Mouse (Mus musculus) hindbrain, embryonic 14.5 days (tissue): ENCODE data around the gene Gm37240. TPM values are rescaled to one million over a fixed set of nuclear protein-coding genes. Genes with fewer than 3 reads are reported as not detected.

ENCODE experiments used
- ATAC-seq: fragments of 200-750 bp; cut with Nextera tagmentation; 2 replicates; pipeline ENCODE4 v1.8.0; 2017; ENCODE audit warnings: moderate number of reproducible peaks, mild to moderate bottlenecking, moderate TSS enrichment, moderate library complexity; ENCODE audit not compliant: low FRiP score
- DNase-seq: peaks from one replicate; pipeline ENCODE4 v3.0.0-alpha.2; 2015; ENCODE audit warnings: low spot score
- H3K27ac ChIP-seq: fragments of 300-500 bp; sonication (generic); 2 replicates; pipeline ENCODE4 v1.5.1; 2014; ENCODE audit warnings: mild to moderate bottlenecking, moderate library complexity
- H3K27me3 ChIP-seq: fragments of 300-500 bp; sonication (generic); 2 replicates; pipeline ENCODE4 v1.6.1; 2014; ENCODE audit warnings: mild to moderate bottlenecking, low read length, mixed read lengths; ENCODE audit not compliant: control insufficient read depth, insufficient read depth
- H3K36me3 ChIP-seq: fragments of 300-500 bp; sonication (generic); replicated peaks from 2 replicates; pipeline ENCODE4 v1.6.1; 2014; ENCODE audit not compliant: control insufficient read depth, insufficient read depth
- H3K4me1 ChIP-seq: fragments of 300-500 bp; sonication (generic); replicated peaks from 2 replicates; pipeline ENCODE4 v1.6.1; 2014; ENCODE audit warnings: antibody characterized with exemption, low read length, mixed read lengths; ENCODE audit not compliant: control insufficient read depth, insufficient read depth
- H3K4me2 ChIP-seq: fragments of 300-500 bp; sonication (generic); replicated peaks from 2 replicates; pipeline ENCODE4 v1.6.1; 2014; ENCODE audit warnings: mild to moderate bottlenecking, moderate library complexity
- H3K4me3 ChIP-seq: fragments of 300-500 bp; sonication (generic); replicated peaks from 2 replicates; pipeline ENCODE4 v1.5.1; 2014; ENCODE audit warnings: mild to moderate bottlenecking, low read length
- H3K9ac ChIP-seq: fragments of 300-500 bp; sonication (generic); 2 replicates; pipeline ENCODE4 v1.6.1; 2014
- H3K9me3 ChIP-seq: fragments of 300-500 bp; sonication (generic); 2 replicates; pipeline ENCODE4 v1.6.1; 2016; ENCODE audit warnings: low read length; ENCODE audit not compliant: control insufficient read depth
- WGBS: fragments of 180-500 bp; shearing (Covaris S2); extraction: QIAGEN DNeasy Blood & Tissue Kit; methylation state at CpG from one replicate; pipeline ENCODE4 v1.1.7; 2014; 5-methylcytosine and 5-hydroxymethylcytosine counted together
- polyA plus RNA-seq: library from polyadenylated mRNA; unstranded; fragments of >200 nt; fragmentation: Nextera tagmentation; extraction: Ambion mirVana; gene quantifications from 2 replicates; pipeline ENCODE4 v1.2.1, GENCODE M21; 2014

Gm37240 gene
- polyA plus RNA-seq, 1 experiment from 2014 or later = 0.94 TPM

DNA sequence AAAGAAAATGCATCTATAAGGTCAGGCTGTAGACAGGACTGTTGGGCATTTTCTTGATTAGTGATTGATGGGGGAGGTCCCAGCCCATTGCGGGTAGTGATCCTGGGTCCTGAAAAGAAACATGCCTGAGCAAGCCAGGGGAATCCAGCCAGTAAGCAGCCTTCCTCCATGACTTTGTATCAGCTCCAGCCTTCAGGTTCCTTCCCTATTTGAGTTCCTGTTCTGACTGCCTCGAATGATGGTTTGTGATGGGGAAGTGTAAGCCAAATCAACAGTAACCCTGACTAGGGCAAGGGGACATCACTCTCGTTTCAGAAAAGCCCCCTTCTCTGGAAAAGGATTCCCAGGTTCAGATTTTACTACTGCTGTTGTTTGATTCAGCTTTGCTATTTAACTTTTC, 344.6 kb downstream of the Gm37240 start:
- WGBS = 60% methylated on average over 3 of the region's 3 CpGs
- Histone ChIP-seq H3K4me3 (no peak overlapping the region), H3K4me2 (no peak overlapping the region), H3K27me3 (no peaks in the 10 kb centered on the region), H3K36me3 (no peaks in the 10 kb centered on the region), H3K9ac (no peak overlapping the region), H3K27ac (no peak overlapping the region), H3K9me3 (no peaks in the 10 kb centered on the region), H3K4me1 (no peaks in the 10 kb centered on the region)
- no peak for ATAC-seq
- DNase-seq = no peak

DNA sequence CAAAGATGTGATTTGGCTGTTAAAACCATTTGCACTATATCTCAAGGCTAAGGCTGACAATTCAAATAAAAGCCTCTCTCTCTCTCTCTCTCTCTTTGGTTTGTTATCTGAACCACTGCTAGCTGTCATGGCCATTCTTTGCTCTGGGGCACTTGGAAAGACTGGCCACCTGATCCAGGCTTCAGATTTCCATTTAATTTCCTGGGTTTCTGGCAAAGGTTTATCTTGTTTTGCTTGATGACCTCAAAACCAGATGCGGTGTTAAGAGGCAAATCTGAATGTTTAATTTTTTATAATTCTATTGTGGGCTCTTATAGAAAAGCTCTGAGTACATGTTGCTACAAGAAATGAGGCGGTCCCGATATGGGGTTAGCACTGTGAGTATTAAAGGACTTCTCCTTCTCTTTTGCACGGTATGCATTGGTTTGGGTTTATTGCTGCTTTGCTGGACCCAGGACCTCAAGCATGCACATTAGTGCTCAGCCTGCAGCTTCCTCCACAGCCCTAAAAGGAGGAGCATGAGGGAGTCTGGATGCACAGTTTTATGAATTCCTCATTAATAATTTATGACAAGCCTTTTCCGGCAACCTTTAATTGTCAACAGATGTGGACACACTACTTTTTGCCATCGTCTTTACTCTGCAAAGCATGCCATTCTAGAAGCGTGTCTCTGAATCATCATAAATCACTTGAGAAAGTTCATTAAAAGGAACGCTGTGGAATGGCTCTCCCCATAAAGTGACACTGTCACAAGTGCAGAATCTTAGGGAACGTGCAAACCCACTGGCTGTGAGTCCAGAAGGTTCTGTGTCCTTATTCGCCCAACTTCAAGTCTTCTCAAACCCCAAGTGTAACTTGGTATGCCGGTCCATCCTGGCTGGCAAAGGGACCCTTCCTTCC, 351.4 kb downstream of the Gm37240 start:
- ATAC-seq (no peak), DNase-seq (no peak)
- WGBS = 67% methylated on average over 11 of the region's 11 CpGs

DNA sequence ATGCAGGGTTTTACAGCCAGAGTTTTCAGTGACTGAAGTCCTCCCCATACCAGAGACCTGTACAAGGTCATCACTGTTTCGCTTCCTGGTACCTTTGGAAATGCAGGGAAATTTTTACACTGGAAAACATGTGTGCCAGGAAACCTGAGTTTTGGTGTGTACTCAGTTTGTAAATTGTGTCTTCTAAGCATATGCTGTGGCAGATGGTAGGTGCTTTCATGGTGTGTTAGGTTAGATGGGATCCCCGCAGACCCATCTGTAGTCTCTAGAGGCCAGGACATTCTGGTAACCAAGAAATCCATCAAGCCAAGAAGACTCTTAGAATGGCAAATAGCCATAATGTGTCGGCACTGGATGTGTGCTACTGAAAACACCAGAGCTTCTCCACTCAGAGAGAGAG, 352.3 kb downstream of the Gm37240 start:
- Histone ChIP-seq H3K9ac (no peak overlapping the region), H3K27me3 (no peaks in the 10 kb centered on the region), H3K4me2 (no peak overlapping the region), H3K27ac (no peak overlapping the region), H3K36me3 (no peaks in the 10 kb centered on the region), H3K4me3 (no peak overlapping the region), H3K4me1 (peaks cover 7% of the 10 kb centered on the region; the same call in 1 of the 2 replicates), H3K9me3 (no peaks in the 10 kb centered on the region)
- no peak for ATAC-seq
- WGBS = 78% methylated on average over 3 of the region's 3 CpGs
- DNase-seq = no peak

More for the DNA sequence above, 351.4 kb downstream of the Gm37240 start:
- H3K9ac ChIP-seq = no peak overlapping the region
- no peaks in the 10 kb centered on the region for H3K27me3 ChIP-seq
- peaks cover 4% of the 10 kb centered on the region; the same call in 1 of the 2 replicates for H3K4me1 ChIP-seq
- no peak overlapping the region for H3K27ac ChIP-seq
- H3K9me3 ChIP-seq = no peaks in the 10 kb centered on the region
- H3K36me3 ChIP-seq = no peaks in the 10 kb centered on the region
- no peak overlapping the region for H3K4me3 ChIP-seq
- H3K4me2 ChIP-seq = no peak overlapping the region

DNA sequence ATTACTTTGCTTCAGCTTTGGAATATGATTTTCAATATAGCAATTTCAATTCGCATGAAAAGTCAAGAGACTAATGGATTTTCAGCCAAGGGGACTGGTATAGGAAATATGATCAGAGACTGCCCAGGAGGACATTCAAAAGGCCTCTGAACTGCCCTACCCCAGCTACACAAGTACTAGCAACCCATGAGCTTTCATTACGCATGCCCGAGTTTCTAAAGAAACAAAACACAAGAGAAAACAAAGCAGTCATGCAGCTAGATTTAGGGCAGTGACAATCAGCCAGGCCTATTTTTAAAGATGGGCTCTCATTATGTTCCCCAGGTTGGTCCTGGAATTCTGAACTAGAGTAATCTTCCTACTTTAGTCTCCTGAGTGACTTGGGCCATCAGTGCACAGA, 354.9 kb downstream of the Gm37240 start:
- Histone ChIP-seq H3K9me3 (no peaks in the 10 kb centered on the region), H3K27ac (no peak overlapping the region), H3K4me3 (no peak overlapping the region), H3K9ac (no peak overlapping the region), H3K27me3 (no peaks in the 10 kb centered on the region), H3K4me1 (peaks cover 7% of the 10 kb centered on the region; the same call in 1 of the 2 replicates), H3K36me3 (no peaks in the 10 kb centered on the region), H3K4me2 (no peak overlapping the region)
- DNase-seq (no peak), ATAC-seq (no peak)
- WGBS = 50% methylated on average over 3 of the region's 3 CpGs

DNA sequence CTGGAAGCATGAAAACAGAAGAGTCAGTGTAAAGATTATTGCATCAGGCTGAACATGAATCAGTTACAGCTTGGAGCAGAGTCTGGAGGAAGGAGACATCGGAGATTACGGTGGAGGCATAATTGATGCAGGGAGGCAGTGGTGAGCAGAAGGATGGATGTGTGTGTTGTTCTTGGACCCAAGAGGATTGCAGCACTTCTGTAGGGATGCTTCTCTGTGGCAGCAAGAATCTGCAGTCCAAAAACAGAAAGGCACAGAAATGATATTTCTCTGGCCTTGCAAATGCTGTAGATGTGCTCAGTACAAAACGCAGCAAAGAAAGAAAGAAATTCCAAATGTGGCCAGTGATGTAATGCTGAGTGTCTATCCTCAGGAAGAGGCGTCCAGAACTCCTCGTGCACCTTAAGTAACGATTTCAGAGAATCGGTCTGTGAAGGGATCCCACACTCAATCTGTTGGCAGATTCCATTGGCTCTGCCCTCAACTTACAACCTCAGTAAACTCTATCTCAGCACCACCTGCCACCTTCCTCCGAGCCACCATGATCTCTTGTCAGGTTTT, 356.6 kb downstream of the Gm37240 start:
- H3K27me3 ChIP-seq = no peaks in the 10 kb centered on the region
- H3K27ac ChIP-seq = no peak overlapping the region
- no peak overlapping the region for H3K9ac ChIP-seq
- H3K4me1 ChIP-seq = peaks cover 7% of the 10 kb centered on the region; the same call in 1 of the 2 replicates
- DNase-seq = no peak
- ATAC-seq = no peak
- H3K4me3 ChIP-seq = no peak overlapping the region
- 82% methylated on average over 8 of the region's 8 CpGs for WGBS
- H3K36me3 ChIP-seq = no peaks in the 10 kb centered on the region
- no peaks in the 10 kb centered on the region for H3K9me3 ChIP-seq
- no peak overlapping the region for H3K4me2 ChIP-seq

DNA sequence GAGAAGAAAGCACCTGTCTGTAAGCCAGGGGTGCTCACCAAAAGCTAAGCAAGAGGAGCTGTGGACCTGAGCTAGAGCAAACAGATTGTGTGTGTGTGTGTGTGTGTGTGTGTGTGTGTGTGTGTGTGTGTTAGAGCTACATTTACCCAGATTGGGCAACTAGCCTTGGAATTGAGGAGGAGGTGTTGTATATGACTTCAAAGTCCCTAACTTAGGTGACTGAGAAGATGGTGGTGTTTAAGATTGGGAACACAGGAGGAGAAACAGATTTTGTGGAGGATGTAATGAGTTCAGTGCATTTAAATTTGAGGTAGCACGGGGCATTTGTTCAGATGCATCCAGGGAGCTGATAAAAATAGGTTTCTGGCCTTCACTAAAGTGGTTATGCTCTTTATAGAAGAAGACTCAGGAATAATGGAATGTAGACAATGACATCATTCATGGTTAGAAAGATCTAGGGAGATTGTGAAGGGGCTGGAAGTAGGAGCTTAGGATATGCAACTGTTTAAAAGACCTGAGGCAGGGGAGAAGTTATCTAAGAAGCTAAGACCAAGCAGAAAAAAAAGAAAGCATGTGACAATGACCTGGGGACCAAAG, 365.9 kb downstream of the Gm37240 start:
- ATAC-seq = no peak
- H3K36me3 ChIP-seq = no peaks in the 10 kb centered on the region
- H3K27me3 ChIP-seq = no peaks in the 10 kb centered on the region
- H3K4me1 ChIP-seq = no peaks in the 10 kb centered on the region
- no peaks in the 10 kb centered on the region for H3K9me3 ChIP-seq
- no peak overlapping the region for H3K4me2 ChIP-seq
- no peak overlapping the region for H3K9ac ChIP-seq
- 88% methylated on average over 1 of the region's 1 CpGs for WGBS
- H3K4me3 ChIP-seq = no peak overlapping the region
- H3K27ac ChIP-seq = no peak overlapping the region
- DNase-seq = no peak

DNA sequence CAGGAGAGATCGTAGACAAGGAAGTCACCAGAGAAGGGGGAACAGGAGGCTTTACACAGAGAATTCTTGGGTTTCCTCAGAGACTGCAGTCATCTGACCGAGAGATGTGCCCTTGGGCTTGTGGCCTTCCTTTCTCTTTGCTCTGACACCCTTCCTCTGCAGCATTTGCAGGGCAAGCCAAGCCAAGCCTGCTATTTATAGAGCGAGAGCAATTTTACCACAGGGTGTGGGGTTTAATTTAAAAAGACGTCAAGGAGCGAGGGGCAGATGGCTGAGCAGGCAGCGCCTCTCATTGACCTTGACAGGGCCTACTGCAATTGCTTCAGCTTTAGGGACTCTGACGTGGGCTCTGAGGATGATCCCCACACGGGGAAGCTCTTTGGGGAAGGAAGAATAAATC, 368.6 kb downstream of the Gm37240 start:
- H3K4me3 ChIP-seq = no peak overlapping the region
- no peaks in the 10 kb centered on the region for H3K27me3 ChIP-seq
- no peak for ATAC-seq
- no peaks in the 10 kb centered on the region for H3K9me3 ChIP-seq
- no peak for DNase-seq
- H3K36me3 ChIP-seq = no peaks in the 10 kb centered on the region
- WGBS = 79% methylated on average over 8 of the region's 8 CpGs
- H3K27ac ChIP-seq = no peak overlapping the region
- no peak overlapping the region for H3K9ac ChIP-seq
- H3K4me1 ChIP-seq = no peaks in the 10 kb centered on the region; the same call in 1 of the 2 replicates
- H3K4me2 ChIP-seq = no peak overlapping the region

DNA sequence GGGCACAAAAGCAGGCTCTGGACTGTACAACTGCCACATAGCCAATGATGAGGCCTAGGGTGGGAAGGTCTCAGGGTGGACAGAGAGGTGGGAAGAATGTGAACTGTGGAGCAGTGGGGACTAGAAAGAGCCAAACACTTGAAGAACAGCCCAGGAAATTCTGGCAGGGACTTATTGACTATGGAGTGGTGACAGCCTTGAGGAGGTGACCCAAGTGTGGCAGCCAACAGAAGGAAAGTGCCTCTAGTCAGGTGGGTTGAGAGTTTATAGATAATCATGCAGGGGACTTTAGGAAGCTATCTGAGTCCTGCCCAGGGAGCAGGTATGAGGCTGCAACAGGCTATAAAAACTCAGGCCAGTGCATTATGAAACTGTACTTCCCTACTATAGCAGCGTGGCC, 369.2 kb downstream of the Gm37240 start:
- H3K9me3 ChIP-seq = no peaks in the 10 kb centered on the region
- no peak for ATAC-seq
- no peak overlapping the region for H3K4me2 ChIP-seq
- no peak overlapping the region for H3K27ac ChIP-seq
- no peak overlapping the region for H3K4me3 ChIP-seq
- WGBS = 92% methylated on average over 1 of the region's 1 CpGs
- H3K36me3 ChIP-seq = no peaks in the 10 kb centered on the region
- H3K9ac ChIP-seq = no peak overlapping the region
- no peak for DNase-seq
- no peaks in the 10 kb centered on the region; the same call in 1 of the 2 replicates for H3K4me1 ChIP-seq
- H3K27me3 ChIP-seq = no peaks in the 10 kb centered on the region

DNA sequence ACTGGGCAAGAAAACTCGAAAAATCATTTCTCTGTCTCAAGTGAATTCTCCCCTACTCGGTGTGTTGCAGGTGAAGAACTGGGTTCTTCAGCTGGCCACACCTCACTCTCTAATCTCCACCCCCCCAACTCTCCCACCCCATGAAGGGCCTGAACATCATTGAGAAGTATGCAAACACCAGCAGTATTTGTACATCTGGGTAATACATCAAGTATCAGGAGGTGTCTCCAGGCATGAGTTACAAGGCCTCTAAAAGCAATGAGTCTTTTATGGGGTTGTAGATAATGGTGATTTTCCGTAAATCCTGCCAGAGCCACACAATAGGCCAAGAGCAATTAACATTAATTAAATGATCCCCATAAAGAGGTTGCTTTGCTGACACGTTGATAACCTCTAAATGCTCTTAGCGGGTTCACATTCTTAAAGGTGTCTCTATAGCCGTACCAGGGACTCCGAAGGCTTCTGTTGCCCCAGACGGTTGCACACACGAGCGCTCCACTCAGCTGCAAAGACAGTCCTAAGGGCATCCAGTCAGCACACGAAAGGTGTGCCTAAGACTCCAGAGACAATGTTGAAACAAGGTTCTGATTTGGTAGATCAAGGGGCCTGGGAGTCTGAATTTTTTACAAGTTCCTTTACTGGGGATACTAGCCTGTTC, 370.4 kb downstream of the Gm37240 start:
- Histone ChIP-seq H3K4me1 (no peaks in the 10 kb centered on the region; the same call in 1 of the 2 replicates), H3K9me3 (no peaks in the 10 kb centered on the region), H3K27ac (no peak overlapping the region), H3K36me3 (no peaks in the 10 kb centered on the region), H3K9ac (no peak overlapping the region), H3K4me3 (no peak overlapping the region), H3K27me3 (no peaks in the 10 kb centered on the region), H3K4me2 (no peak overlapping the region)
- WGBS = 72% methylated on average over 11 of the region's 11 CpGs
- ATAC-seq (no peak), DNase-seq (no peak)
